Mouse (Mus musculus): ENCODE measurements around the gene Yaf2.
"Not testable (repeated sequence)": the region's sequence is repeated elsewhere in the genome, so short reads cannot be mapped to it uniquely, and the experiment has no call there.

Yaf2 gene

GRCm38 (mm10) chr15:93252396-93252795 is 84.3 kb downstream of the Yaf2 start:
- no peak for DNase-seq (ENCODE audit: low read depth, low spot score)

- DNase-seq (ENCODE audit: low read depth, low spot score): no peak
Observed at GRCm38 (mm10) chr15:93251553-93252250, 85.0 kb downstream of the Yaf2 start.

DNA sequence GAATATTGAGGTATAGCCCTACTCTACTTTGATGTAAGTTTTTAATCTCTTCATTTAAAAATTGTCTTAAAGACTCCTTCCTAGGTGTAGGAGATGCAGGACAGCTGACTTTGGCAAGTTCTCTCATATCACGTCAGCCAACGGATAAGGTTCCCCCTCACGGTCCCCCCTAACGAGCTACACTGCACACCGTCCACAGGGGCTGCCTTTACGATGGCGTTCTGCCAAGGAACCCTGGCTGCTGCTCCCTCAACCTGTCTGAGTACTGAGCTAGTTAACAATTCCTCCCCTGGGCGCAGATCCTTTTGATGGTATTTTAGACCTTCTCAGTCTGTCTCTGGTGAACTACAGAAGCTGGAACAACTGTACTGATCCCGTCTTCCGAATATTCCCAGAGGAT is 93.5 kb downstream of the Yaf2 start:
- no peak for DNase-seq (ENCODE audit: low read depth, low spot score)

GRCm38 (mm10) chr15:93236456-93236855 is 100.3 kb downstream of the Yaf2 start:
- DNase-seq (ENCODE audit: low read depth, low spot score): not testable (repeated sequence)
